Mouse (Mus musculus) liver, postnatal 0 days (tissue): ENCODE results near the gene Olfr157. TPM values are rescaled to one million over a fixed set of nuclear protein-coding genes. Genes with fewer than 3 reads are reported as not detected.
A peak's percentile ranks its signal among the peaks of the same experiment; 100 is the strongest.

Experiments used
- ATAC-seq: fragments of 200-750 bp; cut with Nextera tagmentation; 2 replicates; pipeline ENCODE4 v1.8.0; 2017; ENCODE audit warnings: mild to moderate bottlenecking, moderate library complexity
- DNase-seq: peaks from one replicate; pipeline ENCODE4 v3.0.0-alpha.2; 2016
- H3K27ac ChIP-seq: fragments of 300-500 bp; sonication (generic); 2 replicates; pipeline ENCODE4 v1.5.1; 2014; ENCODE audit warnings: antibody characterized with exemption, moderate library complexity, mild to moderate bottlenecking, low read depth
- H3K27me3 ChIP-seq: fragments of 300-500 bp; sonication (generic); 2 replicates; pipeline ENCODE4 v1.6.1; 2014; ENCODE audit warnings: low read length, control low read depth, mixed read lengths; ENCODE audit not compliant: insufficient read depth
- H3K36me3 ChIP-seq: fragments of 300-500 bp; sonication (generic); replicated peaks from 2 replicates; pipeline ENCODE4 v1.6.1; 2014; ENCODE audit warnings: mild to moderate bottlenecking, control low read depth, low read length, moderate library complexity, mixed read lengths; ENCODE audit not compliant: insufficient read depth
- H3K4me1 ChIP-seq: fragments of 300-500 bp; sonication (generic); 2 replicates; pipeline ENCODE4 v1.6.1; 2014; ENCODE audit warnings: antibody characterized with exemption, mild to moderate bottlenecking, control low read depth; ENCODE audit not compliant: insufficient read depth
- H3K4me2 ChIP-seq: fragments of 300-500 bp; sonication (generic); 2 replicates; pipeline ENCODE4 v1.6.1; 2014; ENCODE audit warnings: low read depth, mild to moderate bottlenecking, low read length, moderate library complexity, mixed read lengths
- H3K4me3 ChIP-seq: fragments of 300-500 bp; sonication (generic); 2 replicates; pipeline ENCODE4 v1.5.1; 2014; ENCODE audit warnings: low read depth, low read length
- H3K9ac ChIP-seq: fragments of 300-500 bp; sonication (generic); replicated peaks from 2 replicates; pipeline ENCODE4 v1.6.1; 2014; ENCODE audit warnings: mild to moderate bottlenecking, moderate library complexity
- H3K9me3 ChIP-seq: fragments of 300-500 bp; sonication (generic); 2 replicates; pipeline ENCODE4 v1.6.1; 2016; ENCODE audit warnings: mild to moderate bottlenecking, control low read depth, low read length, mixed read lengths
- CTCF ChIP-seq: sonication (generic); IDR thresholded peaks from 2 replicates; pipeline ENCODE4 v1.5.1; 2016; ENCODE audit warnings: antibody characterized with exemption, low read depth
- EP300 ChIP-seq: IDR thresholded peaks from 2 replicates; pipeline ENCODE4 v1.6.1; 2016; ENCODE audit warnings: antibody characterized with exemption, low read depth, mild to moderate bottlenecking
- WGBS: fragments of 180-500 bp; shearing (Covaris S2); extraction: QIAGEN DNeasy Blood & Tissue Kit; methylation state at CpG from one replicate; pipeline ENCODE4 v1.1.7; 2014; ENCODE audit not compliant: insufficient replicate concordance; 5-methylcytosine and 5-hydroxymethylcytosine counted together
- polyA plus RNA-seq: library from polyadenylated mRNA; unstranded; fragments of >200 nt; fragmentation: Nextera tagmentation; extraction: Ambion mirVana; gene quantifications from 2 replicates; pipeline ENCODE4 v1.2.1, GENCODE M21; 2015

Gene Olfr157
- not detected in 2 replicates for polyA plus RNA-seq

DNA sequence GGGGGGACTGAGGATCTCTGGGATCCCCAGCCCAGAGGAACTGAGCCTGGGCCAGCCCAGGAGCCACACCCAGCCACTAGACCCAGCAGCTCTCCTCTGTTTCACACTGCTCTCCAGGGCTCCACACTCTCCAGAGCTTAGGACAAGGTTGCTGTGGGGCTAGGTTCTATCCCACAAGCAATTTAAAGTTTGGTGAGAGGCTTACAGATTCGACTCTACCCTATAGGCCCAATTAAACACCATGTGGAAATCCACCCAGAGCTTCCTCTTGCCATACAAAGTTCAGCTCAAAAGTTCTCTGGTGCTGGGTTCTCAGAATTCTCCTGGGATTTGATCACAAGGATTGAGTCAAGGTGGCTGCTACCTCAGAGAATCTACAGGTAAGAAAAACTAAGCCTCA, at the start of gene Olfr157:
Gene Olfr157, minus strand, starts transcription at position 101 of the 400 bp plus-strand sequence.
- no peak for TF ChIP-seq CTCF
- TF ChIP-seq EP300 = no peak
- Histone ChIP-seq H3K9me3 (0 out of 2 replicates have a peak, but pooled peaks cover 2% of the 10 kb centered on the region), H3K27me3 (no peaks in the 10 kb centered on the region), H3K36me3 (no peaks in the 10 kb centered on the region), H3K27ac (no peak within 1 kb of the TSS), H3K4me2 (no peak within 1 kb of the TSS), H3K9ac (no peak within 1 kb of the TSS), H3K4me1 (no peaks in the 10 kb centered on the region), H3K4me3 (no peak within 1 kb of the TSS)
- ATAC-seq (no peak), DNase-seq (no peak)
- WGBS = 63% methylated on average over 1 of the region's 1 CpGs

DNA sequence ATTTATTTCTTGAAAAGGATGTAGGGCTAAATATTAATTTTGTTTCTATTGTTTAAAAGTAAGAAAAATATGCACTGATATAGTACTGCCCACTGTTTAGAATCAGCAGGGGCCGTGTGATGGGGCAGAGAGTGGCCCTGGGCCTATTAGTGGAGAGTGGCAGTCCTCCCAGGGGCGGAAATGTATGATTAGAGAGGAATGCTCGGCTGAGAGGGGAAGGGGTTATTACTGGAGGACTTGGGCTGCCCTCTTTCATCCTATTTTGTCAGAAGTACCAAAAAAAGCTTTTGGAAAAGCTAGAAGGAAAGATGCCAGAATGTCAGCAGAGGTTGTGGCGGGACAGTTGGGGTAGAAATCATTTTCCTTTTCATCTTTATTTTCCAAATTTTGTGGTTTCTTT, 44.2 kb upstream of the Olfr157 start:
- Histone ChIP-seq H3K4me3 (no peak overlapping the region), H3K36me3 (no peaks in the 10 kb centered on the region), H3K4me1 (no peaks in the 10 kb centered on the region), H3K9me3 (no peaks in the 10 kb centered on the region), H3K27ac (no peak overlapping the region), H3K9ac (no peak overlapping the region), H3K4me2 (no peak overlapping the region), H3K27me3 (no peaks in the 10 kb centered on the region)
- TF ChIP-seq CTCF (no peak), EP300 (no peak)
- WGBS = 59% methylated on average over 4 of the region's 4 CpGs
- ATAC-seq (no peak), DNase-seq (no peak)

DNA sequence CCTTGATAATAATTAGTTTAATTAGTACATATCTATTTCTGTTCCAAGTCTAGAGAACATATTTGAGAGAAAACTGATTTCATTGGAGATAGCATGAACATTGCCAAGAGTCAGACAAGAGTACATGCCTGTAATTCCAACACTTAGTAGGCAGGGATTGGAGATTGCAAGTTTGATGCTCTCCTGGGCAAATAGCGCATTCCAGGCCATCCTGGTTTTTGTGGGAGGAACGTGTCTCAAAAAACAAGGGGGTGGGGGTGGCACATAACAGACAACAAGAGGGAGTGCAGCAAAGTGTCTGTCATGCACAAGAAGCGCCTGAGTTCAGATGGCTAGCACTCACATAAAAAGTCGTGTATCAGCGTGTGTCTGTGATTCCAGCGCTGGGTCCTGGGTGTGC, 39.6 kb upstream of the Olfr157 start:
- TF ChIP-seq CTCF = no peak
- no peak for TF ChIP-seq EP300
- Histone ChIP-seq H3K36me3 (no peaks in the 10 kb centered on the region), H3K27ac (no peak overlapping the region), H3K27me3 (no peaks in the 10 kb centered on the region), H3K4me2 (no peak overlapping the region), H3K4me1 (peaks cover 10% of the 10 kb centered on the region), H3K9me3 (no peaks in the 10 kb centered on the region), H3K9ac (no peak overlapping the region), H3K4me3 (no peak overlapping the region)
- 69% methylated on average over 6 of the region's 6 CpGs for WGBS
- DNase-seq = no peak
- no peak for ATAC-seq

DNA sequence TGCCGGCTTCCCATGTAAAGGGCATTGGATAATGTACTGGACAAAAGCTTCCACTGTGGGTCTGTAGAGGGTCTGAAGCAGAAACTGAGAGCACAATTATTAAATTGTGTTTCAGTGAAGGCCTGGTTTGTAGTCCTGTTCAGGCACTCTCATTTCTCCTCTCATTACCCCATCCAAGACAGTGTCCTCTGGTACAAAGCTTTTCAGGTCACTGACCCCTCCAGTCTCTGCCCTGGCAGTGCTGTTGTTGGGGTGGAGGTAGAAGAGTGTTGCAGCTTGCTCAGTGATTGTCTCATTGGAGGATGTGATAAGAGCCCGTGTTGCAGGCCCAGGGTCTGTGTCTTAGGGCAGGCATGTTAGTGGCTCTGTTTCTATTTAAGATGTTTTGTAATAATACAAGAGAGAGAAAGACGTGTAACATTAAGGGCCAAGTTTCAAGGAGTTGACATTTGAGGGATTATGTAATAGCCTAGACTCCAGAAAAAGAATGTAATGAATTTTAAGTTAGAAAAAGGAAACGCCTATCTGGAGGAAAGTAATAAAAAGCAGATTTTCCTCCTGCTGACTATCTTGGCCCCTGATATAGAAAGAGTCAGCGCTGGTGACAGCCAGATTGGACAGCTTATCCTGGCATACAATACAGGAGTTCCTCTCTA, 38.2 kb upstream of the Olfr157 start:
- DNase-seq = no peak

DNA sequence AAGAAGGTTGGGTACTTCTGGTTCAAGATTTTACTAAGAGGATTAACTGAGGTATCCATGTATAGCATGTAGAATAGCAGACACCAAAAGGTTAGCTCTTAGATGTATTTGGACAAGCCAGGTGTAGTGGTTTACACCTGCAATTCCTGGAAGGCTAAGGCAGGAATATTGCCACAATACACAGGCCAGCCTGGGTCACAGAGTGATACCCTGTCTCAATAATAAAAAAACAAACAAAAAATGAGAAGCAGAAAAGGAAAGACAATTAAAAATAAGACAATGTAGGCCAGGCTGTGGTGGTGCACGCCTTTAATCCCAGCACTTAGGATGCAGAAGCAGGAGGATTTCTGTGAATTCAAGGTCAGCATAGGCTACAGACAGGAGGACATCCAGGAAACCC, 37.2 kb upstream of the Olfr157 start:
- WGBS = 79% methylated on average over 1 of the region's 1 CpGs
- Histone ChIP-seq H3K4me1 (peaks cover 10% of the 10 kb centered on the region), H3K27ac (no peak overlapping the region), H3K9ac (no peak overlapping the region), H3K9me3 (no peaks in the 10 kb centered on the region), H3K36me3 (no peaks in the 10 kb centered on the region), H3K4me3 (no peak overlapping the region), H3K27me3 (no peaks in the 10 kb centered on the region), H3K4me2 (no peak overlapping the region)
- ATAC-seq (no peak), DNase-seq (no peak)
- TF ChIP-seq EP300 = no peak
- no peak for TF ChIP-seq CTCF

More for the DNA sequence above, 38.2 kb upstream of the Olfr157 start:
- H3K27me3 ChIP-seq = no peaks in the 10 kb centered on the region
- H3K9ac ChIP-seq = no peak overlapping the region
- no peaks in the 10 kb centered on the region for H3K36me3 ChIP-seq
- H3K4me1 ChIP-seq = peaks cover 10% of the 10 kb centered on the region
- TF ChIP-seq EP300 = no peak
- no peak for TF ChIP-seq CTCF
- no peak overlapping the region for H3K4me2 ChIP-seq
- WGBS = 48% methylated on average over 5 of the region's 5 CpGs
- no peak overlapping the region for H3K27ac ChIP-seq
- no peak for ATAC-seq
- H3K9me3 ChIP-seq = no peaks in the 10 kb centered on the region
- no peak overlapping the region for H3K4me3 ChIP-seq

DNA sequence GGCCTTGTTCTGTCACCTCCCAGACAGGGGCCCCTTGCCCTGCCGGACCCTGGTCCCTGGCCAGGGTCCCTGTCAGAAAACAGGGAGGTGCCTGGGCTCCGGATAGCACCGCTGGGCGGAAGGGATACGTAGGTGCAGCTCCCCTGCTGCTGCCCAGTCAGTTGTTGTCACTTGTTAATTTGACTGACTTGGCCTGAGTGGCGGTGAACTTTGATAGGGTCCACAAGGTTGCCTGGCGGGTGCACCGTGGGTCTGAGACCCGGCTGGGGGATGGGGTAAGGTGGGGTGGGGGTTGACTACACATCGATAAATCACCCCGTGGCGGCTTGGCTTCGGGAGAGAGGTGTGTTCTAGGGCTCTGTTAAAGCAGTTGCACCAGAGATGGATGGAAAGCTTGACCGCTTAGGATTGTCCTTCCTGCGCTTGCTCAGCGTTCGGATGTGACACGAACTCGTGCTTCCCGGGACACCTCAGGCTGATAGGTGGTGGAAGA, 36.0 kb upstream of the Olfr157 start:
- H3K4me2 ChIP-seq = peak overlapping the region; percentile 93
- no peak overlapping the region for H3K27ac ChIP-seq
- TF ChIP-seq CTCF (no peak), EP300 (no peak)
- H3K9me3 ChIP-seq = no peaks in the 10 kb centered on the region
- H3K4me1 ChIP-seq = peaks cover 10% of the 10 kb centered on the region
- H3K36me3 ChIP-seq = no peaks in the 10 kb centered on the region
- no peaks in the 10 kb centered on the region for H3K27me3 ChIP-seq
- DNase-seq (peak; percentile 43), ATAC-seq (peak; percentile 70)
- peak overlapping the region; percentile 69 for H3K9ac ChIP-seq
- WGBS = 3% methylated on average over 20 of the region's 20 CpGs
- H3K4me3 ChIP-seq = peak overlapping the region; percentile 78
